Comparison of ENCODE assay signal across 15 mouse cellular contexts in the genomic region with DNA sequence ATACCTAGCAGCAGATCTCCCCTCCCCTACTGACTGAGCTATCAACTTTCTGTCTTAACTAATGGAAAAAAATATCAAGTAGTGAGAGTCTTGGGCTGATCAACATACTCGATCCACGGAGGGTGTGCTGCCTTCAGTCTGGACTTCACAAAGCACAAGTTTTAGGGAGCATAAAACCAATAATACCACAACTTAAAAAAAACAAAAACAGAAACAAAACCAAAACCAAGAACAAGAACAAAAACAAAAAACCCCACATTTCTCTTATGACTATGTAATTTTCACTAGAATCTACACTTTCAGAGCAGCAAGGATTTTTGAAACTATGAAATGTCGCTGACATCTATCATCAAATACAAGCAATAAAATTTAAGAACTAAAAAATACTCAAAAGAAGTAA. TPM values are rescaled to one million over a fixed set of nuclear protein-coding genes. Genes with fewer than 3 reads are reported as not detected.
"Had no signal": no experiment of that assay in that cellular context is flagged by ENCODE, and none has a peak within 500 bp of the region (broad histone marks: within the 10 kb centered on the region; RNA-seq: fewer than 3 reads in every experiment).

No protein-coding gene starts in this region.

- DNase-seq: kidney, postnatal 36 days; layer of hippocampus, postnatal 36 days; liver, embryonic 13.5 days; lung, adult 2 months; lung, postnatal 14 days; lung, postnatal 4 days; midbrain, embryonic 14.5 days; right cerebral cortex, adult 18-20 months; right cerebral cortex, postnatal 14 days; right cerebral cortex, postnatal 4 days; thymus, postnatal 14 days; thymus, postnatal 4 days had no signal

RNA-seq across cellular contexts. Expression of a gene that starts 28.1 kb away (rescaled TPM):
- total RNA-seq: left cerebral cortex, adult 2 months; megakaryocyte-erythroid progenitor cell, adult 5-6 weeks had no signal
- polyA plus RNA-seq: liver, adult 2 months; midbrain, embryonic 14.5 days had no signal
